Mouse (Mus musculus) frontal cortex, adult 2 months (tissue): ENCODE data around the gene Psmb11. TPM values are rescaled to one million over a fixed set of nuclear protein-coding genes. Genes with fewer than 3 reads are reported as not detected.

Experiments used
- DNase-seq, 2 experiments: peaks; one replicate each; pipeline ENCODE4 v3.0.0; 2022; ENCODE audit warnings: low spot score in 1 of 2; ENCODE audit errors: extremely low spot score in 1 of 2
- polyA plus RNA-seq: library from polyadenylated mRNA; depleted of rRNA; stranded (reverse); fragments of >200 nt; gene quantifications from 2 replicates; pipeline ENCODE4 v1.2.3, GENCODE M21; 2012; rRNA removed

Gene Psmb11
- polyA plus RNA-seq, 1 experiment = 0.54 TPM

DNA sequence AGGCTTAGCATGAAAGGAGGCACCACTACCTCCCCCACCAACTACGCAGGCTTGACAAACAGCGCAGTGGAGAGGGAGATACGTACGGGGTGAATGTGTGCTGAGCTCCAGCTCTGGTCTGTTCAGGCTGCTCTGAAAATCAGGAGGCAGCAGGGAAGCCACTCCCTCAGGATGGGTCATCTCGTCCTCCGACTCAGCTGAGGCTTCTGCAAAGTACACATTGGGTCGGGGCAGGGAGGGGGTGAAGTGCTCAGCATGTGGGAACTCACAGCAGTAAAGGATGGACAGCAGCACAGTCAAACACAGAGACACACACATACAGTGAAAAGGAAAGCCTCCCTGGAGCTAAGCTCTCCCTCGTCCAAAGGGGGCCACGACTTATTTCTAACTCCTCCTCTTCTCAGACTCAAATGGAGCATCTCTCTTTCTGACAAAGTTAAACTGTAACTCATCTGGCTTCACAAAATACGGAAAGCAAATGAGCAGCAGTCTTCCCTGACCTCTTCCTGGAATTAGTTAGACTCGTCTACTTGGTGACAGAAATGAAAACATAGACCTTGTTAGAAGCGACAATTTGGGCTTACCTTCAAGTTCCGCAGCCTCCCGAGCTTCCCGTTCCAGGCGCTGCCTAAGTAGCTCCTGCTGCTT is 57.5 kb downstream of the Psmb11 start:
- DNase-seq = no peak

Other genes with a start within 250 kb of the Psmb11 start
- gene Slc7a7, start 203.7 kb upstream of the Psmb11 start, polyA plus RNA-seq = 2.9 and 3.3 TPM in 2 replicates
- 137 and 147 TPM in 2 replicates for gene Mrpl52, start 194.5 kb upstream of the Psmb11 start, polyA plus RNA-seq
- gene Mmp14, start 189.8 kb upstream of the Psmb11 start, polyA plus RNA-seq = 17.3 and 22.0 TPM in 2 replicates
- 34.4 and 37.4 TPM in 2 replicates for gene Lrp10, start 157.3 kb upstream of the Psmb11 start, polyA plus RNA-seq
- 5.3 and 7.3 TPM in 2 replicates for gene Rem2, start 145.3 kb upstream of the Psmb11 start, polyA plus RNA-seq
- gene Prmt5, start 103.9 kb upstream of the Psmb11 start, polyA plus RNA-seq = 54.1 and 56.2 TPM in 2 replicates
- gene Haus4, start 66.8 kb upstream of the Psmb11 start, polyA plus RNA-seq = 7.2 and 8.2 TPM in 2 replicates
- 2.3 and 2.8 TPM in 2 replicates for gene Ajuba, start 43.9 kb upstream of the Psmb11 start, polyA plus RNA-seq
- gene 4931414P19Rik, start 15.4 kb upstream of the Psmb11 start, polyA plus RNA-seq = 5.8 and 7.6 TPM in 2 replicates
- 177 and 178 TPM in 2 replicates for gene Psmb5, start 3.4 kb upstream of the Psmb11 start, polyA plus RNA-seq
- not detected in 2 replicates for gene Gm17606, start 19.5 kb downstream of the Psmb11 start, polyA plus RNA-seq
- 15.1 and 18.1 TPM in 2 replicates for gene Cdh24, start 19.9 kb downstream of the Psmb11 start, polyA plus RNA-seq
- 36.3 and 36.6 TPM in 2 replicates for gene 1700123O20Rik, start 64.8 kb downstream of the Psmb11 start, polyA plus RNA-seq
- 239 and 246 TPM in 2 replicates for gene Acin1, start 65.5 kb downstream of the Psmb11 start, polyA plus RNA-seq
- 0.08 and 0.20 TPM in 2 replicates for gene Gm29776, start 77.4 kb downstream of the Psmb11 start, polyA plus RNA-seq
- 0.17 TPM in 1 of 2 replicates, not detected in the other for gene Cebpe, start 90.7 kb downstream of the Psmb11 start, polyA plus RNA-seq
- gene Slc7a8, start 160.5 kb downstream of the Psmb11 start, polyA plus RNA-seq = 41.2 and 43.0 TPM in 2 replicates
- 0.13 TPM in 1 of 2 replicates, not detected in the other for gene Rnf212b, start 192.7 kb downstream of the Psmb11 start, polyA plus RNA-seq
- gene Homez, start 249.5 kb downstream of the Psmb11 start, polyA plus RNA-seq = 8.7 and 9.0 TPM in 2 replicates